Mouse (Mus musculus) stomach, embryonic 14.5 days (tissue): Measurements from ENCODE around the gene Spi1. TPM values are rescaled to one million over a fixed set of nuclear protein-coding genes. Genes with fewer than 3 reads are reported as not detected.
A peak's percentile ranks its signal among the peaks of the same experiment; 100 is the strongest.

Experiments used
- ATAC-seq: fragments of 200-750 bp; cut with Nextera tagmentation; 2 replicates; pipeline ENCODE4 v1.8.0; 2017; ENCODE audit warnings: low read depth, moderate TSS enrichment; ENCODE audit not compliant: insufficient number of reproducible peaks, insufficient read depth, low FRiP score
- H3K27ac ChIP-seq: fragments of 300-500 bp; sonication (generic); 2 replicates; pipeline ENCODE4 v1.5.1; 2014; ENCODE audit warnings: mild to moderate bottlenecking, low read length, moderate library complexity, mixed read lengths
- H3K27me3 ChIP-seq: fragments of 300-500 bp; sonication (generic); 2 replicates; pipeline ENCODE4 v1.6.1; 2014; ENCODE audit warnings: low read length, control low read depth, mixed read lengths; ENCODE audit not compliant: control insufficient read depth, insufficient read depth
- H3K36me3 ChIP-seq: fragments of 300-500 bp; sonication (generic); 2 replicates; pipeline ENCODE4 v1.6.1; 2014; ENCODE audit warnings: mild to moderate bottlenecking, control low read depth, low read length, moderate library complexity, mixed read lengths; ENCODE audit not compliant: control insufficient read depth, insufficient read depth
- H3K4me1 ChIP-seq: fragments of 300-500 bp; sonication (generic); 2 replicates; pipeline ENCODE4 v1.6.1; 2014; ENCODE audit warnings: low read length, control low read depth, mixed read lengths; ENCODE audit not compliant: control insufficient read depth, insufficient read depth
- H3K4me2 ChIP-seq: fragments of 300-500 bp; sonication (generic); replicated peaks from 2 replicates; pipeline ENCODE4 v1.6.1; 2014; ENCODE audit warnings: low read depth, low read length, control low read depth
- H3K4me3 ChIP-seq: fragments of 300-500 bp; sonication (generic); 2 replicates; pipeline ENCODE4 v1.5.1; 2014; ENCODE audit warnings: low read depth, low read length, control low read depth
- H3K9ac ChIP-seq: fragments of 300-500 bp; sonication (generic); replicated peaks from 2 replicates; pipeline ENCODE4 v1.6.1; 2014; ENCODE audit warnings: low read depth, mild to moderate bottlenecking, control low read depth, low read length, moderate library complexity, mixed read lengths
- H3K9me3 ChIP-seq: fragments of 300-500 bp; sonication (generic); 2 replicates; pipeline ENCODE4 v1.6.1; 2016; ENCODE audit warnings: low read depth, low read length, control low read depth; ENCODE audit not compliant: control insufficient read depth
- WGBS: fragments of 180-500 bp; shearing (Covaris S2); extraction: QIAGEN DNeasy Blood & Tissue Kit; methylation state at CpG from one replicate; pipeline ENCODE4 v1.1.7; 2014; 5-methylcytosine and 5-hydroxymethylcytosine counted together
- polyA plus RNA-seq: library from polyadenylated mRNA; unstranded; fragments of >200 nt; fragmentation: Nextera tagmentation; extraction: Ambion mirVana; gene quantifications from 2 replicates; pipeline ENCODE4 v1.2.1, GENCODE M21; 2014

The Spi1 gene
- polyA plus RNA-seq, 1 experiment from 2014 or later: 6.0 TPM

- H3K27ac ChIP-seq: peak overlapping the region; percentile 10; the same call in 1 of the 2 replicates
- peaks cover 46% of the 10 kb centered on the region for H3K36me3 ChIP-seq
- no peaks in the 10 kb centered on the region for H3K4me1 ChIP-seq
- no peaks in the 10 kb centered on the region for H3K9me3 ChIP-seq
- WGBS: 88% methylated on average over 16 of the region's 16 CpGs
- no peaks in the 10 kb centered on the region for H3K27me3 ChIP-seq
- H3K4me3 ChIP-seq: no peak overlapping the region
- ATAC-seq: no peak
- H3K4me2 ChIP-seq: no peak overlapping the region
- no peak overlapping the region for H3K9ac ChIP-seq
These were observed 19.2 kb upstream of the Spi1 start for GRCm38 (mm10) chr2:91062779-91063606.

GRCm38 (mm10) chr2:91064211-91064610 is 18.0 kb upstream of the Spi1 start:
- Histone ChIP-seq H3K4me1 (peaks cover 9% of the 10 kb centered on the region), H3K27ac (no peak overlapping the region), H3K27me3 (no peaks in the 10 kb centered on the region), H3K4me3 (no peak overlapping the region), H3K4me2 (no peak overlapping the region), H3K36me3 (peaks cover 35% of the 10 kb centered on the region), H3K9ac (no peak overlapping the region), H3K9me3 (no peaks in the 10 kb centered on the region)
- 82% methylated on average over 6 of the region's 6 CpGs for WGBS
- no peak for ATAC-seq

- peaks cover 10% of the 10 kb centered on the region for H3K4me1 ChIP-seq
- no peaks in the 10 kb centered on the region for H3K27me3 ChIP-seq
- no peak for ATAC-seq
- WGBS: 51% methylated on average over 3 of the region's 3 CpGs
- no peaks in the 10 kb centered on the region for H3K9me3 ChIP-seq
- H3K9ac ChIP-seq: no peak overlapping the region
- no peak overlapping the region for H3K4me2 ChIP-seq
- H3K4me3 ChIP-seq: no peak overlapping the region
- no peak overlapping the region for H3K27ac ChIP-seq
- peaks cover 25% of the 10 kb centered on the region for H3K36me3 ChIP-seq
These were observed 16.6 kb upstream of the Spi1 start for GRCm38 (mm10) chr2:91065544-91065943.

- Histone ChIP-seq H3K36me3 (peaks cover 24% of the 10 kb centered on the region), H3K27me3 (no peaks in the 10 kb centered on the region), H3K9ac (no peak overlapping the region), H3K4me1 (peaks cover 17% of the 10 kb centered on the region), H3K27ac (no peak overlapping the region), H3K4me2 (no peak overlapping the region), H3K9me3 (no peaks in the 10 kb centered on the region), H3K4me3 (no peak overlapping the region)
- ATAC-seq: no peak
- WGBS: 93% methylated on average over 3 of the region's 3 CpGs
These were observed 15.7 kb upstream of the Spi1 start for GRCm38 (mm10) chr2:91066455-91066854.

- Histone ChIP-seq H3K4me1 (peaks cover 17% of the 10 kb centered on the region), H3K9ac (no peak overlapping the region), H3K9me3 (no peaks in the 10 kb centered on the region), H3K36me3 (peaks cover 10% of the 10 kb centered on the region), H3K4me3 (peak overlapping the region; percentile 60; the same call in 1 of the 2 replicates), H3K4me2 (peak overlapping the region; percentile 78), H3K27ac (no peak overlapping the region), H3K27me3 (no peaks in the 10 kb centered on the region)
- 50% methylated on average over 13 of the region's 13 CpGs for WGBS
- ATAC-seq: no peak
These were observed 13.9 kb upstream of the Spi1 start for GRCm38 (mm10) chr2:91068162-91068871.

GRCm38 (mm10) chr2:91068872-91069165 is 13.4 kb upstream of the Spi1 start:
- Histone ChIP-seq H3K36me3 (peaks cover 5% of the 10 kb centered on the region), H3K4me1 (peaks cover 17% of the 10 kb centered on the region), H3K4me2 (peak overlapping the region; percentile 78), H3K9me3 (no peaks in the 10 kb centered on the region), H3K4me3 (peak overlapping the region; percentile 60), H3K9ac (no peak overlapping the region), H3K27ac (no peak overlapping the region), H3K27me3 (no peaks in the 10 kb centered on the region)
- no peak for ATAC-seq
- 45% methylated on average over 6 of the region's 6 CpGs for WGBS

GRCm38 (mm10) chr2:91069306-91070000 is 12.7 kb upstream of the Spi1 start:
- WGBS: 6% methylated on average over 14 of the region's 14 CpGs

GRCm38 (mm10) chr2:91070076-91070800 is 12.0 kb upstream of the Spi1 start, which contains the start of gene Slc39a13:
TSS of gene Slc39a13 (minus strand) at chr2:91070417.
- Histone ChIP-seq H3K27me3 (no peaks in the 10 kb centered on the region), H3K9me3 (no peaks in the 10 kb centered on the region), H3K9ac (peak within 1 kb of the TSS; percentile 57), H3K4me3 (peak within 1 kb of the TSS; percentile 60), H3K4me2 (peak within 1 kb of the TSS; percentile 78), H3K4me1 (peaks cover 17% of the 10 kb centered on the region), H3K36me3 (no peaks in the 10 kb centered on the region), H3K27ac (peak within 1 kb of the TSS; percentile 79)
- WGBS: under 1% methylated on average over 69 of the region's 69 CpGs
- ATAC-seq: peak; percentile 96

More at GRCm38 (mm10) chr2:91069306-91070000, 12.7 kb upstream of the Spi1 start:
- H3K27ac ChIP-seq: peak overlapping the region; percentile 79
- no peaks in the 10 kb centered on the region for H3K36me3 ChIP-seq
- ATAC-seq: no peak
- H3K9ac ChIP-seq: peak overlapping the region; percentile 57
- H3K27me3 ChIP-seq: no peaks in the 10 kb centered on the region
- H3K4me3 ChIP-seq: peak overlapping the region; percentile 60
- peak overlapping the region; percentile 78 for H3K4me2 ChIP-seq
- no peaks in the 10 kb centered on the region for H3K9me3 ChIP-seq
- H3K4me1 ChIP-seq: peaks cover 17% of the 10 kb centered on the region
